Mouse (Mus musculus): ENCODE results near the gene Pla2g12b.

DNA sequence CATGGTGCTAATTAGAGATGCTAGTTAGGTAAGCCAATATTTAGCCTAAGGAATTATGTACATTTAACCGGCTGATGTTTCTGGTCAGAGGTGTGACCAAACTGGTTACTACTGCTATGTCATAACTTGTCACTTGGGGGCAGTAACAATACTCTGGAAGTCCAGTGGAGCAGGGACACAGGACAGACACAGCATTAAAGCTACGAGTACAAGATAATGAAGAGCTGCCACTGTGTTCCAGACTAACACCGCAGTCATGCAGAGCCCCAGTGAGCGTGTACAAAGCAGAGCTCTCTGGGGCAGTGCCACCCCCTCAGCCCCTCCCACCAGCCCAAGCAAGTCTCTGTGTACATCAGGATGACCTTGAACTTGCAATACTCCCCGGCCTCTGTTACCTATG is 48.4 kb downstream of the Pla2g12b start:
- TF ChIP-seq CTCF (IDR thresholded peaks at IDR 0.05; ENCODE audit: low read depth) (peak; percentile 74), EP300 (IDR thresholded peaks at IDR 0.05; ENCODE audit: low read depth) (no peak)
